Mouse (Mus musculus) neural tube, embryonic 12.5 days (tissue): Measurements from ENCODE around the gene Haus3. TPM values are rescaled to one million over a fixed set of nuclear protein-coding genes. Genes with fewer than 3 reads are reported as not detected.
A peak's percentile ranks its signal among the peaks of the same experiment; 100 is the strongest.

Source experiments
- ATAC-seq: fragments of 200-750 bp; cut with Nextera tagmentation; 2 replicates; pipeline ENCODE4 v1.8.0; 2017; ENCODE audit warnings: low read depth, mild to moderate bottlenecking, moderate TSS enrichment, moderate library complexity; ENCODE audit not compliant: low FRiP score
- H3K27ac ChIP-seq: fragments of 300-500 bp; sonication (generic); 2 replicates; pipeline ENCODE4 v1.5.1; 2016
- H3K27me3 ChIP-seq: fragments of 300-500 bp; sonication (generic); replicated peaks from 2 replicates; pipeline ENCODE4 v1.6.1; 2016; ENCODE audit warnings: mild to moderate bottlenecking
- H3K36me3 ChIP-seq: fragments of 300-500 bp; sonication (generic); 2 replicates; pipeline ENCODE4 v1.6.1; 2016; ENCODE audit warnings: mild to moderate bottlenecking
- H3K4me1 ChIP-seq: fragments of 300-500 bp; sonication (generic); 2 replicates; pipeline ENCODE4 v1.6.1; 2016
- H3K4me2 ChIP-seq: fragments of 300-500 bp; sonication (generic); replicated peaks from 2 replicates; pipeline ENCODE4 v1.6.1; 2016; ENCODE audit warnings: mild to moderate bottlenecking
- H3K4me3 ChIP-seq: fragments of 300-500 bp; sonication (generic); 2 replicates; pipeline ENCODE4 v1.5.1; 2016
- H3K9ac ChIP-seq: fragments of 300-500 bp; sonication (generic); 2 replicates; pipeline ENCODE4 v1.6.1; 2016; ENCODE audit warnings: mild to moderate bottlenecking
- H3K9me3 ChIP-seq: fragments of 300-500 bp; sonication (generic); 2 replicates; pipeline ENCODE4 v1.6.1; 2016; ENCODE audit warnings: mild to moderate bottlenecking
- WGBS: fragments of 180-500 bp; shearing (Covaris S2); methylation state at CpG from one replicate; pipeline ENCODE4 v1.1.7; 2016; 5-methylcytosine and 5-hydroxymethylcytosine counted together
- polyA plus RNA-seq: library from polyadenylated mRNA; unstranded; fragments of >200 nt; fragmentation: Nextera tagmentation; extraction: Ambion mirVana; gene quantifications from 2 replicates; pipeline ENCODE4 v1.2.1, GENCODE M21; 2016

Gene Haus3
- polyA plus RNA-seq, 1 experiment from 2014 or later, result 31.6 TPM

DNA sequence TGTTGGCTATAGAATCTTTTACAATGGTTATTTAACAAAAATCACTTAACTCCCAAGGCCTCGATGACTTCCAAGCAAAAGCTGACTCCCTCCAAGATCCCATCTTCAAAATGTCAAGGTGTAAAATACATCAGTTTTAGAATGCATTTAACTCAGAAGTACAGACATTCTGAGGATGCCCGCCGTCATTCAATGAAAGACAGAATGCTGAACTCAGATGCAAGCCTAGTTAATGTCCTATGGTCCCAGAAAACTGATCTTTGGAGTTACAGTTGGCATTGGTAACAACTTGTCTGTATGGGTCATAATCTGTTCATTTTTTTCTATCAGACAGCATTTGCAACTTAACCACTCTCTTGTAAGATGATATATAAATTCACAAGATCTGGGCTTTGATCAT is 627 bp upstream of the Haus3 start:
- Histone ChIP-seq H3K36me3 (peaks cover 20% of the 10 kb centered on the region), H3K4me3 (peak overlapping the region; percentile 18; the same call in 1 of the 2 replicates), H3K27ac (peak overlapping the region; percentile 67), H3K4me2 (peak overlapping the region; percentile 65), H3K9ac (peak overlapping the region; percentile 50; the same call in 1 of the 2 replicates), H3K4me1 (peaks cover 4% of the 10 kb centered on the region; the same call in 1 of the 2 replicates), H3K9me3 (no peaks in the 10 kb centered on the region), H3K27me3 (no peaks in the 10 kb centered on the region)
- no peak for ATAC-seq
- 84% methylated on average over 3 of the region's 3 CpGs for WGBS

DNA sequence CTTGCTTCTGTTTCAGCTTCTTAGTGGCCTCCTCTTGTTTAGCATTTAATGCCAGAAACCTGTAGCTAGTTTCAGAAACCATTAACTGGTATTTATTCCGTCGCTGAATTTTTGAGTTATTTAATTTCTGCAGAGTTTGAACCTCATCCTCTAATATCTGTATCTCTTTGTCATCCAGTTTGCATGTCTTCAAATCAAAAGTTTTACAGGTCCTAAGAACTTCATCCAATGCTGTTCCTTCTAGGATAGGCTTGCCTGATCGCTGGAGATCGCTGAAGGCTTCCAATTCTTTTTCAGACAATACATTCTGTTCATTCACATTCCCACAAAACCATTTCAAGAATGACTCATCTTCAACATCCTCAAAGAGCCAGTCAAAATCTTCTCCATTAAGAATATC is 1.5 kb downstream of the Haus3 start:
- H3K27me3 ChIP-seq, result no peaks in the 10 kb centered on the region
- H3K27ac ChIP-seq, result no peak overlapping the region
- H3K36me3 ChIP-seq, result peaks cover 8% of the 10 kb centered on the region
- no peaks in the 10 kb centered on the region for H3K9me3 ChIP-seq
- ATAC-seq, result no peak
- peak overlapping the region; percentile 16; the same call in 1 of the 2 replicates for H3K4me2 ChIP-seq
- WGBS, result 84% methylated on average over 4 of the region's 4 CpGs
- no peak overlapping the region for H3K4me3 ChIP-seq
- H3K4me1 ChIP-seq, result peaks cover 9% of the 10 kb centered on the region
- no peak overlapping the region for H3K9ac ChIP-seq

DNA sequence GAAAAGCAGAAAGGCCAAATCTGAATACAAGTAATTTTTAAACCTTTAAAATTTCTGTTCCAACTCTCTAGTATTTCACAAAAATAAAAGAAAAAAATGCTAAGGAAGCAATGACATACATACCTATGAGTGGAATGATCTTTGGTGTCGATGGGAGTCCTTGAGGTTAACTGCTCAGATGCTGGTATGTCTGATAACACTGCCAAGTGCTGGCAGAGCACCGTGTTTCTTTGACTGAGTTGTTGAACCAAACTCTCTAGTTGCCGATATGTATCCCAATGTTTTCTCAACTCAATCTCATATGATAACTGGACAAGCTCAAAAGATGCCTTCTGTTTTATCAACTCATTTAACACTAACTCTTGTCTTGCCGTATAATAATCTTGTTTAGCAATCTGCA is 3.5 kb downstream of the Haus3 start:
- no peak for ATAC-seq
- Histone ChIP-seq H3K4me1 (peaks cover 9% of the 10 kb centered on the region), H3K27ac (no peak overlapping the region), H3K27me3 (no peaks in the 10 kb centered on the region), H3K4me2 (no peak overlapping the region), H3K9ac (no peak overlapping the region), H3K4me3 (no peak overlapping the region), H3K9me3 (no peaks in the 10 kb centered on the region), H3K36me3 (peaks cover 9% of the 10 kb centered on the region)
- 85% methylated on average over 4 of the region's 4 CpGs for WGBS

DNA sequence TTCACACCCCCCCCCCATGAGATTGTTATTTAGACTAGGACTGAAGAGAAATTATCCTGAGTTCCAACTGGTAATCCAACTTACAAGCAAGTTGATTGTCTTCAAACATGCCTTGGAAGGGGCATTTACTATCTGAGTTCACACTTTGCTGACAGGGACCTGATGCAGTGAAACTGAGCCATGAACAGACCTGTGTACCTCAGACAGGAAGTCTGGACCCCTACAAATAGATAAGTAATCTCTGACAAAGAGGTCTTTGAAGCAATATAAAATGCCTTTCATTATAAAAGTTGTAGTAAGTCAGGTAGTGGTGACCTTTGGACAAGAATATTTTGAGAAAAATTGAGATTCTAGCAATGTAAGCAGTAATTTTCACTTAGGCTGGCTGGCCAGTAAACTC is 20.9 kb downstream of the Haus3 start:
- Histone ChIP-seq H3K36me3 (peaks cover 2% of the 10 kb centered on the region; the same call in 1 of the 2 replicates), H3K4me1 (no peaks in the 10 kb centered on the region)
- ATAC-seq, result no peak

DNA sequence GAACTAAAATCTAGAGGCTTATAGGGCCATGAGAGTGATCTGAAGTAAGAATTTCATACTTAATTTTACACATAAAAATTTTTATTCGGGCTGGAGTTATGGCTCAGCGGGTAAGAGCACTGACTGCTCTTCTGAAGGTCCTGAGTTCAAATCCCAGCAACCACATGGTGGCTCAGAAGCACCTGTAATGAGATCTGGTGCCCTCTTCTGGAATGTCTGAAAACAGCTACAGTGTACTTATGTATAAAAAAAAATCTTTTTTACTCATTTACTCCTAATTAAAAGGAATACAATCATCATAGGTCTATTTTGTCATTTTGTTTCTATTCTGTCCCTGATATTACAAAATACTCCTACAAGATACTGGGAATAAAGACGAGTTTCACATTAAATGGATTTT is 21.8 kb downstream of the Haus3 start:
- WGBS, result 87% methylated on average over 3 of the region's 3 CpGs
- Histone ChIP-seq H3K4me3 (no peak overlapping the region), H3K9ac (no peak overlapping the region), H3K36me3 (no peaks in the 10 kb centered on the region), H3K27ac (no peak overlapping the region), H3K27me3 (no peaks in the 10 kb centered on the region), H3K4me1 (no peaks in the 10 kb centered on the region), H3K4me2 (no peak overlapping the region), H3K9me3 (no peaks in the 10 kb centered on the region)
- no peak for ATAC-seq

More for the DNA sequence above, 20.9 kb downstream of the Haus3 start:
- Histone ChIP-seq H3K9ac (no peak overlapping the region), H3K4me3 (no peak overlapping the region), H3K4me2 (no peak overlapping the region), H3K27ac (no peak overlapping the region), H3K27me3 (no peaks in the 10 kb centered on the region), H3K9me3 (no peaks in the 10 kb centered on the region)

DNA sequence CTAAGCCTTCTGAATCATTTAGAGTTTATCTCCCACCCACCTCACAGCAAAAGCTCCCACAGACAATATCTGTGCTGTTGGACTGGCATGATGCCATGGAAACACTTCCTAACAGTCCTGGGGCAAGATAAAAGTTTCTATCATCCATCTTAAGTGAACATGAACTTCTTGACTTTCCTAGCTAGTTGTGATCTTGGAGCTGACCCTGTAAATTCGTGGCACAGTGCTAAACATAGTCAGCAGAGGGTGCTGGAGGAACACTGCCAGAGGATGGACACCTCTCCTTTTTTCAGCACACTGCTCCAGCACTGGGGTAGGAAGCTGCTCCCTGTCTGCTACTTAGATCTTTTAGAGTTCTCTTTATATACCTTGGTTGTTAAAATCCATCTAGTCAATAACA is 29.6 kb downstream of the Haus3 start:
- Histone ChIP-seq H3K36me3 (no peaks in the 10 kb centered on the region), H3K4me2 (no peak overlapping the region), H3K4me3 (no peak overlapping the region), H3K4me1 (no peaks in the 10 kb centered on the region), H3K9ac (no peak overlapping the region), H3K27ac (no peak overlapping the region), H3K27me3 (no peaks in the 10 kb centered on the region), H3K9me3 (no peaks in the 10 kb centered on the region)
- 6% methylated on average over 1 of the region's 1 CpGs for WGBS
- no peak for ATAC-seq

DNA sequence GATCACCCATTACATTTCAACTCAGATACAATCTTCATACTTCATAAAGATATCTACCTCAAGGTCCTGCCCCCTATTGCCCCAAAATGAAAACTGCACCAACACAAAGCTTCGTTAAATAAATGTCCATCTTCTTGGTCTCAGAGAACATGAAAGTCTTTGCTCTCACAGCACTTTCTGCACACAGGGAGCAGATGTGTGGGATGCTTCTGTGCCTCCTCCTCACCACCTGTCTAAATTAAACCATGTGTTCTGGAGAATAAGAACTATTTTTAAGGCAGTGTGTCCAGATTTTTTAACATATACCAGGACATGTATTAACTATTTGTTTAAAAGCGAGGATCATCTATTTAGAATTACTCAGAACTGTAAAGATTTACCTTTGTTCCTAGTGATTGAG is 36.6 kb downstream of the Haus3 start:
- no peak overlapping the region for H3K9ac ChIP-seq
- WGBS, result 85% methylated on average over 2 of the region's 2 CpGs
- no peaks in the 10 kb centered on the region for H3K27me3 ChIP-seq
- no peak for ATAC-seq
- H3K27ac ChIP-seq, result no peak overlapping the region
- H3K9me3 ChIP-seq, result no peaks in the 10 kb centered on the region
- H3K4me1 ChIP-seq, result no peaks in the 10 kb centered on the region
- no peak overlapping the region for H3K4me3 ChIP-seq
- no peak overlapping the region for H3K4me2 ChIP-seq
- H3K36me3 ChIP-seq, result no peaks in the 10 kb centered on the region

DNA sequence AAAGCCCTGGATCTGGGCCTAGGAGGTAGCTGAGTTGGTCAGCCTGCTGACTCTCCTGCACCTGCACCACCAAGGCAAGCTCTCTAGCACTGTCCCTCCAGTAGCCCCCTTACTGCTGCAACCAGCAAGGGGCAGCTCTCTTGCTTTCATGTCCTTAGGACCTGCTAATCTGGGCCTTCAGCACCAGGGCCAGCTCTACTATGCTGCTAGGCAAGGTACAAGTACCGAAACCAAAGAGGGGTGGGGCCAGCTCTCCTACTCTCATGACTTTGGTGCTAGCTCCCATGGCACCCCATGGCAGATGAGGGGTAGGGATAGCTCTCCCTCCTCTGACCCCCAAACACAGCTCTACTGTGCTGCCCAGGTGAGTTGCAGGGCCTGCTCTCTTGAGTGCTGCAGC is 45.2 kb downstream of the Haus3 start:
- H3K27ac ChIP-seq, result no peak overlapping the region
- H3K4me2 ChIP-seq, result no peak overlapping the region
- H3K36me3 ChIP-seq, result no peaks in the 10 kb centered on the region
- no peak overlapping the region for H3K4me3 ChIP-seq
- H3K27me3 ChIP-seq, result no peaks in the 10 kb centered on the region
- no peaks in the 10 kb centered on the region for H3K9me3 ChIP-seq
- H3K4me1 ChIP-seq, result no peaks in the 10 kb centered on the region
- 41% methylated on average over 1 of the region's 1 CpGs for WGBS
- H3K9ac ChIP-seq, result no peak overlapping the region
- no peak for ATAC-seq

DNA sequence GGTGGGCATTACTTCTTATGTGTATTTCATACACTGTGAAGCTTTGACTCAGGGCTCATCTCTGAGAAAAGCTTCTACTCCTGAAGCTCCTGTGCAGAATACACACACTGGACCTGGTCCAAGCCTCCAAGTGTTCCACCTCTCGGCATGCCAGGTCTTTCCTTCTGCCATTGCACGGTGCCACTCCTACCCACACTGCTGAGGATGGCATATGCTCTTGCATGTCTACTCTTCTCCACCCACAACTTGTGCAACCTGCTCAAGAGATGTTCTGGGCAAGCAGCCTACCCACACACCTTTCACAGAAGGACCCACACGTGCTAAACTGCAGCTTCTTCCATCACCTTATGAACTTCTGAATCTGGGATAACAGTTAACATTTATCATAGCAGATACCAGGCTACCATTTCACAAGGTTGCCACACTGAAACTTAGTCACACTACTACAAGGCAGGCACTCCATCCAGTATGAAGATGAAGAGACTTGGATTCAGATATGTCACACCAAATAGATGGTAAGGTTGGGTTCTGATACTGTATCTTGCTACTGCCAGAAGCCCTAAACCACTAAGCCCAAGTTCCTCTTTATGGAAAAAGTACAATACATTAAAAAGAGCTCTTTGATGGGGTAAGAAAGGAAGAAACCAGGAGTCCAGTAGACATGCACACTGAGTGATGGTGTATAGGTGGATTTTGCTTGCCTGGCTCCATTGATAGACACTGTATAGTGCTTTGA is 50.0 kb downstream of the Haus3 start:
- Histone ChIP-seq H3K27me3 (no peaks in the 10 kb centered on the region), H3K4me3 (no peak overlapping the region), H3K9ac (no peak overlapping the region), H3K4me2 (no peak overlapping the region), H3K27ac (no peak overlapping the region), H3K4me1 (no peaks in the 10 kb centered on the region), H3K36me3 (no peaks in the 10 kb centered on the region), H3K9me3 (no peaks in the 10 kb centered on the region)
- 79% methylated on average over 3 of the region's 3 CpGs for WGBS
- ATAC-seq, result no peak

DNA sequence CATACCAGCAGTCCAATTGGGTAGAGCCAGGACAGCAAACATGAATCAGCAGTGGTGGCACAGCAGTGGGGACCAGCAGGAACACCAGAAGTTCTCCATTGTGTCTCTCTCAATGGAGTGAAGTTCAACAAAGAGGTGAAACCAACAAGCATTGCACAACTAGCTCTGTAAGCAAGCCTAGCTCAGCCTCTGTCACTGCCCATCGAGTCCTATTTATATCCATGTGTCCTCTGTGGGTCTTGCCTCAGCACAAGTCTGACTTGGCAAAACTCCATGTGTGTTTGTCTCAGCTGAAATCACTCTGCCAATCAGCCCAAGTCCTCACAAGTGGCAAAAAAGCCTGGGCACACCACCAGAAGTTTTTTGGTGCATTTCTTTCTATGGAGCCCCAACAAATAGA is 63.6 kb downstream of the Haus3 start:
- no peaks in the 10 kb centered on the region for H3K9me3 ChIP-seq
- WGBS, result 83% methylated on average over 1 of the region's 1 CpGs
- no peak overlapping the region for H3K4me2 ChIP-seq

More for the DNA sequence above, 63.6 kb downstream of the Haus3 start:
- no peak overlapping the region for H3K27ac ChIP-seq
- H3K36me3 ChIP-seq, result no peaks in the 10 kb centered on the region
- ATAC-seq, result no peak
- H3K4me3 ChIP-seq, result no peak overlapping the region
- no peaks in the 10 kb centered on the region for H3K4me1 ChIP-seq
- H3K9ac ChIP-seq, result no peak overlapping the region
- H3K27me3 ChIP-seq, result no peaks in the 10 kb centered on the region

Other genes with a start within 250 kb of the Haus3 start
- gene Nelfa, start 233.1 kb downstream of the Haus3 start, polyA plus RNA-seq, result 55.6 and 57.8 TPM in 2 replicates
- gene Gm1673, start 186.1 kb downstream of the Haus3 start, polyA plus RNA-seq, result 384 and 439 TPM in 2 replicates
- gene Nat8l, start 173.5 kb downstream of the Haus3 start, polyA plus RNA-seq, result 3.7 and 4.1 TPM in 2 replicates
- 0.31 and 0.61 TPM in 2 replicates for gene Poln, start 79 bp downstream of the Haus3 start, polyA plus RNA-seq
- gene Mxd4, start 18.2 kb upstream of the Haus3 start, polyA plus RNA-seq, result 29.2 and 35.6 TPM in 2 replicates
- 4.5 and 5.2 TPM in 2 replicates for gene Zfyve28, start 118.9 kb upstream of the Haus3 start, polyA plus RNA-seq
- not detected in 2 replicates for gene Cfap99, start 119.1 kb upstream of the Haus3 start, polyA plus RNA-seq
- gene Rnf4, start 166.8 kb upstream of the Haus3 start, polyA plus RNA-seq, result 159 TPM in 2 replicates
- 14.1 and 17.0 TPM in 2 replicates for gene Fam193a, start 200.4 kb upstream of the Haus3 start, polyA plus RNA-seq